Mouse (Mus musculus) CH12.LX (cell line): ENCODE results near the gene Osgep. TPM values are rescaled to one million over a fixed set of nuclear protein-coding genes. Genes with fewer than 3 reads are reported as not detected.
"Not testable (repeated sequence)": the region's sequence is repeated elsewhere in the genome, so short reads cannot be mapped to it uniquely, and the experiment has no call there.

Experiments used
- DNase-seq: peaks from one replicate; pipeline ENCODE4 v3.0.0-alpha.2; 2013; ENCODE audit errors: extremely low read depth
- H3K27ac ChIP-seq: 2 replicates; pipeline ENCODE4 v1.5.1; 2012; ENCODE audit warnings: low read depth, mild to moderate bottlenecking, control low read depth, moderate library complexity; ENCODE audit not compliant: insufficient read depth
- H3K27me3 ChIP-seq: replicated peaks from 2 replicates; pipeline ENCODE3; 2012; ENCODE audit warnings: inconsistent platforms
- H3K36me3 ChIP-seq, 2 experiments: replicated peaks in 1 of 2; 2 replicates each; pipeline versions ENCODE3 to v1.6.1; 2012; ENCODE audit warnings: inconsistent platforms in 1 of 2, low read length in 1 of 2, mild to moderate bottlenecking in 1 of 2, mixed read lengths in 1 of 2, moderate library complexity in 1 of 2; ENCODE audit not compliant: control insufficient read depth in 1 of 2, insufficient read depth in 1 of 2
- H3K4me1 ChIP-seq, 2 experiments: 2 replicates each; pipeline ENCODE4 v1.6.1; 2012; ENCODE audit warnings: inconsistent platforms in 1 of 2, moderate library complexity in 1 of 2; ENCODE audit not compliant: insufficient read depth in 2 of 2, control insufficient read depth in 1 of 2
- H3K4me2 ChIP-seq: 2 replicates; pipeline ENCODE4 v1.6.1; 2012; ENCODE audit warnings: low read depth, mild to moderate bottlenecking, control low read depth; ENCODE audit not compliant: poor library complexity, insufficient read depth, severe bottlenecking
- H3K4me3 ChIP-seq, 3 experiments: fragments of 150-350 bp in 1 of 3; sonication (generic) in 1 of 3; replicated peaks in 1 of 3; 2 replicates each; pipeline versions ENCODE3 to v1.5.1; 2011 to 2012; ENCODE audit warnings: low read depth in 2 of 3, low read length in 2 of 3, mild to moderate bottlenecking in 2 of 3, moderate library complexity in 2 of 3, control low read depth in 1 of 3, improper control_type of control experiment in 1 of 3, inconsistent platforms in 1 of 3, mixed read lengths in 1 of 3; ENCODE audit not compliant: poor library complexity in 1 of 3
- H3K79me2 ChIP-seq: replicated peaks from 2 replicates; pipeline ENCODE4 v1.6.1; 2012; ENCODE audit warnings: mild to moderate bottlenecking, moderate library complexity; ENCODE audit not compliant: control insufficient read depth, poor library complexity, insufficient read depth, severe bottlenecking; ENCODE audit errors: extremely low read depth
- H3K9ac ChIP-seq: 2 replicates; pipeline ENCODE4 v1.6.1; 2012; ENCODE audit warnings: low read depth, mild to moderate bottlenecking, control low read depth, moderate library complexity; ENCODE audit not compliant: insufficient read depth
- H3K9me3 ChIP-seq: replicated peaks from 2 replicates; pipeline ENCODE3; 2012; ENCODE audit warnings: low read length, inconsistent platforms, mixed read lengths
- CHD1 ChIP-seq: IDR thresholded peaks from 2 replicates; pipeline ENCODE4 v1.6.1; 2012; ENCODE audit warnings: low read depth, low read length, improper control_type of control experiment, inconsistent platforms
- CHD2 ChIP-seq: IDR thresholded peaks from 2 replicates; pipeline ENCODE4 v1.6.1; 2011; ENCODE audit warnings: low read length, improper control_type of control experiment
- E2F4 ChIP-seq: IDR thresholded peaks from 2 replicates; pipeline ENCODE4 v1.6.1; 2011; ENCODE audit warnings: low read depth, low read length, improper control_type of control experiment; ENCODE audit not compliant: insufficient replicate concordance
- ELF1 ChIP-seq: IDR thresholded peaks from 2 replicates; pipeline ENCODE4 v1.6.1; 2014; ENCODE audit warnings: low read depth, mild to moderate bottlenecking, inconsistent platforms, low read length, improper control_type of control experiment
- EP300 ChIP-seq: IDR thresholded peaks from 2 replicates; pipeline ENCODE4 v1.6.1; 2011; ENCODE audit warnings: low read length, improper control_type of control experiment
- HCFC1 ChIP-seq: IDR thresholded peaks from 2 replicates; pipeline ENCODE4 v1.6.1; 2012; ENCODE audit warnings: low read depth, mild to moderate bottlenecking, inconsistent platforms, low read length, improper control_type of control experiment
- JUN ChIP-seq: IDR thresholded peaks from 2 replicates; pipeline ENCODE4 v1.6.1; 2011; ENCODE audit warnings: low read depth, mild to moderate bottlenecking, low read length, improper control_type of control experiment, moderate library complexity; ENCODE audit not compliant: insufficient read depth
- KAT2A ChIP-seq: IDR thresholded peaks from 2 replicates; pipeline ENCODE4 v1.6.1; 2012; ENCODE audit warnings: low read length, improper control_type of control experiment, inconsistent platforms; ENCODE audit not compliant: insufficient replicate concordance
- MXI1 ChIP-seq: IDR thresholded peaks from 2 replicates; pipeline ENCODE4 v1.6.1; 2011; ENCODE audit warnings: mild to moderate bottlenecking, low read depth, low read length, improper control_type of control experiment
- NELFE ChIP-seq: IDR thresholded peaks from 2 replicates; pipeline ENCODE4 v1.6.1; 2011; ENCODE audit warnings: low read depth, low read length, improper control_type of control experiment
- POLR2AphosphoS2 ChIP-seq: IDR thresholded peaks from 2 replicates; pipeline ENCODE4 v1.6.1; 2011; ENCODE audit warnings: low read depth, low read length, improper control_type of control experiment
- RCOR1 ChIP-seq: conservative IDR thresholded peaks from 2 replicates; pipeline ENCODE4 v1.6.1; 2012; ENCODE audit warnings: low read depth, mild to moderate bottlenecking, inconsistent platforms, low read length, improper control_type of control experiment
- UBTF ChIP-seq: IDR thresholded peaks from 2 replicates; pipeline ENCODE4 v1.6.1; 2012; ENCODE audit warnings: low read depth, mild to moderate bottlenecking, inconsistent platforms, low read length, improper control_type of control experiment, moderate library complexity
- USF1 ChIP-seq: IDR thresholded peaks from 2 replicates; pipeline ENCODE4 v1.6.1; 2014; ENCODE audit warnings: low read depth, mild to moderate bottlenecking, inconsistent platforms, low read length, improper control_type of control experiment
- ZKSCAN1 ChIP-seq: IDR thresholded peaks from 2 replicates; pipeline ENCODE4 v1.6.1; 2012; ENCODE audit warnings: low read depth, inconsistent platforms, low read length, improper control_type of control experiment, borderline replicate concordance
- ZMIZ1 ChIP-seq: IDR thresholded peaks from 2 replicates; pipeline ENCODE4 v1.6.1; 2012; ENCODE audit warnings: low read depth, mild to moderate bottlenecking, inconsistent platforms, low read length, improper control_type of control experiment
- ZNF384 ChIP-seq: IDR thresholded peaks from 2 replicates; pipeline ENCODE4 v1.6.1; 2012; ENCODE audit warnings: low read depth, low read length, improper control_type of control experiment, inconsistent platforms
- dilution Hi-C: fragments of 300-500 bp; cut with MboI; formaldehyde crosslinking; loops from 2 replicates; pipeline ENCODE4 v1.14.3; 2020; ENCODE audit warnings: low sequenced_read_pairs; ENCODE audit not compliant: extremely low pct_unique_long_range_greater_than_20kb, extremely low pct_ligation_motif_present
- in situ Hi-C: fragments of 300-500 bp; cut with MboI; formaldehyde crosslinking; loops from 3 replicates; pipeline ENCODE4 v1.14.3; 2019; ENCODE audit warnings: low sequenced_read_pairs, low pct_ligation_motif_present, low pct_unique_long_range_greater_than_20kb, mixed read lengths
- polyA plus RNA-seq: library from polyadenylated mRNA; unstranded; fragments of >175 nt; gene quantifications from 2 replicates; pipeline ENCODE4 v1.2.1, GENCODE M21; 2012; ENCODE audit warnings: low read depth; ENCODE audit not compliant: insufficient read length
- total RNA-seq, 2 experiments: library from RNA; depleted of rRNA; stranded (reverse); fragments of 300-350 nt in 1 of 2; fragments of >200 nt in 1 of 2; gene quantifications; 2 replicates each; pipeline ENCODE4 v1.2.3; 2012 to 2014

Gene Osgep
- total and polyA plus RNA-seq, 3 experiments = 41.7 to 88.7 (median 48.4) TPM

DNA sequence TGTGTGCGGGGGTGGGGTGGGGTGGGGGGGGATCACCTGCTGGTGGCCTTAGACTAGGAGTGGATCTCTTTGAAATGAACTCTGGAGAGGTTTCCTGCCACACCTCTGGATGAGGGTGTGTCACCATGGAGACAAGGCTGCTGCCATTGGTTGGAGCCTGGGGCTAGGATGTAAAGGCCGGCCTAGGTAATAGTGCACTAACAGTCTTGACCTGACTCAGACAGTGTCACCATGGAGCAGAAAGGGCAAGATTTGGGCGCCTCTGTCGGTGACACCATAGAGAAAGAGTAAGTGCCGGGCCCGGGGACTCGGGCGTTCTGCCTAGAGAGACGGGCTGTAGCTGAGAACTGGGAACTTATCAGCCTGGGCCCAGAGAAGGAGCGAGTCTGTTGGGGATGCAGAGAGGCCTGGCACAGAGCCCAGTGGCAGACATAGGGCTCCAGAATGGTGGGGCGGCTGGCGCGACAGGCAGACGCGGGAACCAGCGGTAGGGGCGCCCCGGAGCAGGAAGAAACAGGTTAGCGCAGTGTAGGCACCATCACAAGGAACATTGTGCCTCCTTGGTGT lies 31.3 kb upstream of the Osgep start, which contains the start of gene Pnp2:
TSS of gene Pnp2 (plus strand) at position 51 of the 567 bp plus-strand sequence.
- dilution Hi-C loops, in situ Hi-C loops, H3K4me1 ChIP-seq, H3K4me2 ChIP-seq, H3K36me3 ChIP-seq, H3K27ac ChIP-seq, H3K27me3 ChIP-seq, DNase-seq, H3K9me3 ChIP-seq, H3K4me3 ChIP-seq, H3K79me2 ChIP-seq, H3K9ac ChIP-seq: not testable (repeated sequence)

DNA sequence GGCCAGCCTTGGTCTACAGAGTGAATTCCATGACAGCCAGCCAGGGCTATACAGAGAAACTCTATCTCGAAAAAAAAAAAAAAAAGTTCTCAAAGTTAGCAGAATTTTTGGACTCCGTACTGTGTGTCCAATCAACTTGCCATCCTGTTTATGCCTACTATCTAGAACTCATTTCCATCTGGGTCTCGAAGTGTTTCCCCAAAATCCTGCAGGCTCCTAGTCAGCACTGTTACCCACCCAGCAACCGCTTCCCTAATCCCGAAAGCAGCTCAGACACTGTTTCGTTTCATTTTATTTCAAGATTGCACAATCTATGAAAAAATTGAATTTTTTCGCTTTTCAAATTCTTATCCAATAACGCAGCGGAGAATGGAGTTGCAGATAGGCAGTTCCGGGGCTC lies 30.8 kb upstream of the Osgep start:
- Histone ChIP-seq H3K9ac (no peak overlapping the region), H3K36me3 (peaks cover 9 to 11% of the 10 kb centered on the region in 2 experiments), H3K9me3 (no peaks in the 10 kb centered on the region), H3K27me3 (no peaks in the 10 kb centered on the region), H3K27ac (no peak overlapping the region), H3K79me2 (no peaks in the 10 kb centered on the region), H3K4me3 (no peak overlapping the region), H3K4me1 (no peaks in the 10 kb centered on the region), H3K4me2 (no peak overlapping the region)
- dilution Hi-C loops = no loop called here
- DNase-seq = no peak
- TF ChIP-seq RCOR1 = no peak
- no peak for TF ChIP-seq CHD2
- TF ChIP-seq JUN = no peak
- TF ChIP-seq ZMIZ1 = no peak
- no peak for TF ChIP-seq MXI1
- TF ChIP-seq KAT2A = no peak
- TF ChIP-seq NELFE = no peak
- no peak for TF ChIP-seq ELF1
- TF ChIP-seq ZKSCAN1 = no peak
- TF ChIP-seq E2F4 = no peak
- TF ChIP-seq EP300 = no peak
- no peak for TF ChIP-seq CHD1
- TF ChIP-seq UBTF = no peak
- TF ChIP-seq HCFC1 = no peak
- no peak for TF ChIP-seq POLR2AphosphoS2
- no peak for TF ChIP-seq USF1
- TF ChIP-seq ZNF384 = no peak
- in situ Hi-C loops = no loop called here

DNA sequence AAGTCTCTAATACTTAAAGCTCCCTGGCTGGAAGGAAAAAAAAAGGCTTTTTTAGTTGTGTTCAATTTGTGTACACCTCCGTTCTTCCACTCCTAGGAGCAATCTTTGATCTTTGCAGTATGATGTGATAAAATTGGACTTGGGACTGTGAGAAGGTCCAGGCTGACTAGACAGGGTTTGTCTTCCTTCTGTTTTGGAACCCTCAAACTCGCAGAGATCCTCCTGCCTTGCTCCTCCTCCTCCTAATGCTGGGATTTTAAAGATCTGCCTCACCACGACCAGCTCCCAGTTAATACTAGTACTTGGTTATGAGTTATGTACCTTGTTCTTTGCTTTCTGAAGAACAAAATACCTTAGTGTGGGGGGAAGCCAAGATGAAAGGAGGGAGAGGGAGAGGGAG lies 20.8 kb upstream of the Osgep start:
- H3K79me2 ChIP-seq, in situ Hi-C loops, H3K27ac ChIP-seq, DNase-seq, H3K9me3 ChIP-seq, dilution Hi-C loops, H3K27me3 ChIP-seq, H3K4me1 ChIP-seq: not testable (repeated sequence)
- H3K4me3 ChIP-seq = peak overlapping the region; percentile 53 to 96 (median 74)
- peak overlapping the region; percentile 89 for H3K4me2 ChIP-seq
- H3K36me3 ChIP-seq = peaks cover 11 to 15% of the 10 kb centered on the region in 2 experiments
- peak overlapping the region; percentile 80 for H3K9ac ChIP-seq
